Mouse (Mus musculus) c-Kit-positive CD71-positive TER-119-negative erythroid progenitor cells, embryonic 14.5 days (primary cell): ENCODE results near the gene Coq2.
A peak's percentile ranks its signal among the peaks of the same experiment; 100 is the strongest.

Experiments
- DNase-seq: peaks from one replicate; pipeline ENCODE4 v3.0.0-alpha.2; 2013; ENCODE audit warnings: low read depth

The Coq2 gene

DNA sequence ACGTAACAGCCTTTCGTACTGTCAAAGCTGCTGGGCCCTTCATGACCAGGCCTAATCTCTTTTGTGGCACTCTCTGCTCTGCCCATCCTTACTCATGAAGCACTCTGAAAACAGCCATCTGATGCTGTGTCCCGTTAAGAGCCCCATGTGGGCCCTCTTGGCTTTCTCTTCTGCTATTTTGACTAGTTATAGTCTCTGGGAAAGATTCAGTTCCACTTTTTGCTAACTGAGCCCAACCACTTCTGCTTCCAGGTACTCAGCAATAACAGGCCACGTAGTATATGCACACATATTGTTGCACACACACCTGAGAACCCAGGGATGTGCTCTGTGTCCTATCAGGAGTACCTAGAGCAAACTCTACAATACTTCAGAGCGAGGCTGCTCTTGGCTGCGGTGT is 11.9 kb downstream of the Coq2 start:
- no peak for DNase-seq

DNA sequence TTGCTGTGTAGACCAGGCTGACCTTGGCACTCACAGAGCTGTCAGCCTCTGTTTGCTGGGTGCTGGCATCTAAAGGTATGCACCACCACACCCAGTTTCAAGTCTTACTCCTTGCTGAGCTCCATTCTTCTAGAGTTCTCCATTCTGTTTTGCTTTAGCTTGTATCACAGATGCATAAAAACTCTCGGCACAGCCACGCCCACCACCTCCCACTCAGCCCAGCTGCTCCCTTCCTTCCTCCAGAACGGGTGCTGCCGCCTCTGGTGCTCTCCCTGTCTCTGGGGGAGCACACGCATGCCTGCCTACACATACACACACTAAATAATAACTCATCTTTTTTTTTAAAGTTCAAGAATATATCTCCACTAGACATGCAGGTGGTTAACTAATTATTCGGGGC is 16.5 kb downstream of the Coq2 start:
- no peak for DNase-seq

DNA sequence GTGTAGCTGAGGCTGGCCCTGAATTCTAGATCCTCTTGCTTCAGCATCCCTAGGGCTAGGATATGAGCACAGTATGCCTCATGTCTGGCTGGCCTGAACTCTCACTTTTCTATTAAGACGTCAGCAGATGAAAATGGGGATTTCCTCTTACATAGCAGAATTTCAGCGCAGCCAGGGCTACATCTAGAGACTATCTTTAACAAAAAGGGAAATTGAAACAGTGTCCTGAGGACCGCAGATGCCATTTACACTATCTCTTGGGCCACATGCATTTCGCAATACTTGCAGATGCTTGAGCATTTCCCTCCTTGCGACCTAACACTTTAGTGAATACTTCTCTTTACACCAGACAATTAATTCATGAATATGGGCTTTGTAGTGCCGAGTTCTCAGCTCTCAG is 18.6 kb downstream of the Coq2 start:
- DNase-seq = no peak

DNA sequence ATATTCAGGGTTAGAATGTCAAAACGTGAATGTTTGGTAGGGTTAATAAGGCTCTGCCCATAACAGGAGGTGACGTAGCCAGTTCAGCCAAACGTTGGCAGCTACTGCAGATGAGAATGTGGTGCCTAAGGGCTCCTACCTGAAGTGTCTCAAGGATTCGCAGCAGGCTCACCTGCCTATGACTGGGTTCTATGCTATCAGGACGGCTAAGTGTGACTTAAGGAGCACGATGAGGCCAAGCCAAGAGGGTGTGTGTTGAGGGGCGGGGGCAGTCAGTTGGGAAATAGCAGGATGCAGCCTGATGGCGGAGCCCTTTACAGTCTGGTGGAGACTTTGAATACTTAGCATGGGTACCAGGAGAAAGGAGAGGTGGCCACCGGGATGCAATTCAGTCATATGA is 22.6 kb downstream of the Coq2 start:
- no peak for DNase-seq

DNA sequence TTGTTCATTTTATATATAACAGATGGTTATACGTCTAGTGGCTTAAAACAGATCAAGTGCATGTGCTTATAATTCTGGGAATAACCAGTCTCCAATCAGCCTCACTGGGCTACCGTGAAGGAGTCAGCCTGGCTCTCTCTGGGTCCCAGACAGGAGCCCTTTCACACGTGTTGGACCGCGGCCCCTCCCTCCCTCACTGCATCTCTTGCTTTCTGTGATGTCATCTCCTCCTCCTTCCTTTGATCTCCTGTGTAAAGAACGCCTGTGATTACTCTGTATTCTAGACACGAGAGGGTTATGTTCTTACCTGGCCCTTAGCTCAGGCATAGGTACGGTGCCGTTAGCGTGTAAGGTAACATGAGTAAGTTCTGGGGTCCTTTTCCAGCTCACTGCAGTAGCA is 23.5 kb downstream of the Coq2 start:
- no peak for DNase-seq

DNA sequence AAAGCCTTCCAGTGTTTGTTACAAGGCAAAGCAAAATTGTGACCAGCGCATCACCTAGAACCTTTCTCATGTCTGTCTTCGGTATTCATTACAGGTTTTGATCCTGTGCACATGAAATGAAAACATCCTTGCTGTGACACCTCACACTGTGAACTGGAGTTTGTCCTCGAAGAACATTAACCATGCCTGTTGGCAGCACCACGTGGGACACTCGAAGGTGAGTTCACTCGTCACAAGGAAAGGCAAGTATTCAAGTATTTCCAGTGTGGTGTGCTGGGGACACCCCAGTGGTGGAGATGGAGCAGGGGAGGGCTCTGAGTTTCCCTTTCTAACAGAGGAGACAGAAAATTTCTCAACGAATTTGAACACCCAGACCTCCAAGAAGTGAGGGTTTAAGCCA is 24.0 kb downstream of the Coq2 start:
- no peak for DNase-seq

DNA sequence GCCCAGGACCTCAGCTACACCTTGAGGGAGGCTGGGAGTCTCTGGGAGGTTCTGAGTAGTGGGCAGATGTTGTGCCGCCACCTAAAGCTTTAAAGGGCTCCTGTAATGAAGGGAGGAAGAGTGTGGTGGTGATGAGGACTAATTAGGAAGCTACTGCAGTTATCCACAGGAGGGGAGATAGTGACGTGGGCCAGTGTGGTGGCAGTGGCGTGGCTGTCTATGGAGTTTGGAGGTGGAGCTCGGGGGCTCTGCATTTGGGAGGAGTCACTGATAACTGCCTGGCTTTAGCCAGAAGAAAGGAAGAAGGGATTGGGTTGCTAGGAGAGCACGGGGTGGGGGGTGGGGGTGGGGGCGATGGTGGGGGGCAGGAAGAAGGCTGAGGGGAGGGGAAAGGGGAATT is 26.4 kb downstream of the Coq2 start:
- DNase-seq = no peak

DNA sequence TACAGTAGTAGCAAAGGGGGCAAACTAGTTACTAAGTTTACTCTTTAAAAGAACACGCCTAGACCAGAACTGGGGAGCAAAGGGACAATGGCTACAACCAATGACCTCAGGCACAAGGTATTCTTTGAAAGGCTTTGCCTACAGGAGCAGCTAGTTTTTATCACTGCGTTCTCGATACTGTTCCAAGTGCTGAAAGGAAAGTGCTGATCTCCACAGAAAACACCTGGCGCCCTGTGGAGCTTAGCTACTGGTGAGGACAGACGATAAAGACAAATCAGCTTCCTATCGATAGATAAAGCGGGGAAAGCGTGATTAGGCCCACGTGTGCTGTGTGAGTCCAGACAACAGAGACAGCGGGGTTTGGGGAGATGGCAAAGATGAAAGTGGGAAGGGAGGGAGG is 26.9 kb downstream of the Coq2 start:
- no peak for DNase-seq

DNA sequence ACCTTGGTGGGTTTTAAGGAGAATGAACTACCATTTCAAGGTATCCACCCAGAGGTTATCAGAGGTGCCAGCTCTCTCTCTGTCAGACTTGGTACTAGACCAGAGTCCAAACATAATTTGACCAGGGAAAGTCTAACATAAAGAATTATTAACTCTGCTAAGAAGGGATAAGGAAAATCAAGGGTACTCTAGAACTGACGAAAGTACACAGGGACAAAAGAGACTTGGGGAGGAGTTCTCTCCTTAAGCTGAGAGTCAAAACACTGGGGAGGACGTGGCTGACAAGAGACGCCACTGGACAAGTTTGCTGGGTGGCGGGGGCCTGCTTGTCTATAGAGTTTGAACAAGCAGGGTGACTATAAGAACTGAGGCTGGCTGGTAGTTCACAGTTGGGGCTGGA is 28.4 kb downstream of the Coq2 start:
- no peak for DNase-seq

DNA sequence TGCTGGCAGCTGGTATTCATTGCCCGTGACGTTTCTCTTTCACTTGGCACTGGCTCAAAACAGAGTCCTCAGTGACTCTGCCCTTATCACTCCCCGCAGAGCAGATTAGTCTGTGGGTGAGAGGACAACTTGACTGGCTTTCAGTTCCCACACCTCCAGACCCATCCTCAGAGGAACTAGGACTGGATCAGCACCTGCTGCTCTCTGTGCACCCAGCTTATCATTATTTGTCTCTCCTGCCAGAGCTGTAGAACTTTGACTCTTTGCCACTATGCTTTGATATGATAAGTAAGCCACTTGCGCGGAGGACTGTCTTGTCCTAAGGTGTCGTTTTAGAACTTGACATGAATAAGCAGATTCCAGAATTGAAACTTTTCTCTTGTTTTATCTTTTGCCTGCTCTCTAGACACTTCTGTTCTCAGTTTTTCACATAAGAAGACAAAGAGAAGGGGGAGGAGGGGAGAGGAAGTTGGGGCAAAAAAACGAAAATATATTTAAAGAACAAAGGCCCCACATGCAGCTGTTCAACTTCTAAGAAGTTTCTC is 30.9 kb downstream of the Coq2 start:
- DNase-seq = peak; percentile 75

DNA sequence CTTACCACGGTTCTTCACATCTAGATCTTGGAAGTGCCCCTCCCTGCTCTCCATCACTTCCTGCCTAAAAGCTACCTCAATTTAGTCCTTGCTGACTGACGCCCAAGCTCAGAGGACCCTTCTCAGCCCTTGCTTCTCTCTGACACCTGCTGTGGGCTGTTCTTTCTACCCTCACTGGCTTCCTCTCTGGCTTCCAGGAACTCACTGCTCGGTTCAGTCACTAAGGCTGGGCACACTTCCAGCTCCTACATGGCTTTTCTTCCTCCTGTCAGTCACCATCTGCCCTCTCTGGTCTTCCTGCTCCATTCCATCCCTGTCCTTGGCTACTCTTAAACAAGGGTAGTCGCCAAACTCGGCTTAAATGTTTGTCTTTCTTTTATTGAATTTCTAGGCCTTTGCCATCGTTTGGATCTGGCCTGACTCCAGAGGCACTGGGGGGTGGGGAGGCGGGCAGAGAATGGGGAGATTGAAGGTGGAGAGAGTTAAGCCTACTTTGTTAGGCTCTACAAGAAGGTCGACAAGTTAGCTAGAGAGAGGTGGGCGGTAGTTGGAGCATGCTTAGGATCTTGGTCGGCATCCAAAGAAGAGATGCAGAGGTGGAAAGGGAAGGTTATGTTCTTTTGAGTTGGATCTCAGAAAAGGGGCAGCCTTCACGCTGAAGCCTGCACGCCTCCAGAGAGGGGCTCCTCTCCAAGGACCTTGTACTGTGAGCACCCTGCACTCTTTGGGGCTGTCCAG is 31.5 kb downstream of the Coq2 start:
- DNase-seq = no peak

DNA sequence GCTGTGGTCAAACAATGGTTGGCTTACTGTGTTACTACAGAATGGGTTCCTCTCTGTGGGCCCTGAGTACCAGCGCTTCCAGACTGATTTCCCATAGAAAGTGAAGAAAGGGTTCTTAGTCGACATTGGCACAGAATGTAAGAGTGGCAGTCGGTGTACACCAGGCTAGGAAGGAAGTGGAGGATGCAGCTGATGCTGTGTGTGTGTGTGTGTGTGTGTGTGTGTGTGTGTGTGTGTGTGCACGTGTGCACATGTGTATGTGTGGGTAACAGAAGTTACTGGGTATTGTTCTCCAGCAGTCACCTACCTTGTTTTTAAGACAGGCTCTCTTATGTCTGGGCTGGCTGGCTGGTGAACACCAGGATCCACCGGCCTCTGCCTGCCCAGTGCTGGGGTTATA is 32.6 kb downstream of the Coq2 start:
- DNase-seq = no peak

DNA sequence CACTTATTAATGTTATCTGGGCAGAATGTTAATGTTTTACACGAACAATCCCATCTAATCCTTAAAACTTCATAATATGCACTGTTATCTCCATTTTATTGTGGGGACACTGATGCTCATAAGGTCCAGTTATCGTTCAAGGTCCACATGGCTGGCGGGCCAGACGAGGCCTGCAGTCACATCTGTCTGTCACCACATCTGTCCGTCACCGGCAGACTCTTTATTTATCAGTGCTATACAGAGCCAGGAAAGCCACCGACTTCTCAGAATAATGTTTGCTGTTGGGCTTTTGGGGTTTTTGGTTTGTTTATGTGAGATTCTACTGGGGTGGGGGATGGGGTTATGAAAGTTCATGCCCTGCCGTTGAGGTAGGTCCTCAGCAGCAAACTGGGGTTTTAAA is 36.5 kb downstream of the Coq2 start:
- DNase-seq = peak; percentile 74

DNA sequence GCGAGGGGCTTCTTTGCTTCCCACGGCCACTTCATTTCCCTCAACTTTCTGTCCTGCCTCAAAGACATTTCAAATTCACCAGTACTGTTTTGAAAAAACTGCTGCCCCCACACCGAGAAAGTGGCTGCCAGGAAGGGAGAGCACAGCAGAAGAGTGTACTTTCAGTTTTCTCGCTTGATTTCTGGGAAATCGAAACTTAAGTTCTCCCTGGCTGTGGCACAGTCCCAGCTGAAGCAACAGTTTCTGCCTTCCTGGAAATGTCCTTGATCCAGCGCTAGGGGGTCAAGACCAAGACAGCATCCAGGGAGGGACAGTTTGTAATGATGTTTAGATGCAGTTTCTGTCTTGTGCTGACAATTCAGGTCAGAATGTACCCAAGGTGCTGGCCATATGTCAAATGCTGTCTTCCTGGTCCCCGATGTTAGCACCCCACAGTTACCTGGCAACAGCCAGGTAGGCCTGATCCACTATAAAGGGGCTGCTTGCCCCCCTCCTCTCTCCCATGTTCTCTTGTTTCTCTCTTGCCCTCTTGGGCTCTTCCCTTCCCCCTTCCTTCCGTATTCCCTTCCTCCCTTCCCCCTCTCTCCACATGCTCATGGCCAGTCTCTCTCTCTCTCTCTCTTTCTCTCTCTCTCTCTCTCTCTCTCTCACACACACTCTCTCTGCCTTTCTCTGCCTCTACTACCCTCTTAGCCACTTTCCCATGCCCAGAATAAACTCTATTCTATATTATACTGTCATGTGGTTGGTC is 38.0 kb downstream of the Coq2 start:
- DNase-seq = no peak

DNA sequence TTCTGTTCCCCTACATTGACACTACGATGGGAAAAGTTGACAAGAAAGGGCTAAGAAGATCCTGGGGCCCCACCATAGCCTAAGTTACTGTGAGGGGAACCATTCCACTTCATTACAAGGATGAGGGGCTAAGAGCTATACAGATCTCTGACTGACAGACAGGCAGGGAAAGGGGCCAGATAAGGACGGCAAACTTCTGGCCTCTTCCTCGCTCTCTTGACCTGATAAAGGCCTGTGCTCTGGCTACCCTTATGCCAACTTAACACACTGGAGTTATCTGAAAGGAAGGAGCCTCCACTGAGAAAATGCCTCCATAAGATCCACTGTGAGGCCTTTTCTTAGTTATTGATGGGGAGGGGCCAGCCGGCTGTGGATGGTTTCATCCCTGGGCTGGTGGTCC is 39.0 kb downstream of the Coq2 start:
- DNase-seq = no peak

DNA sequence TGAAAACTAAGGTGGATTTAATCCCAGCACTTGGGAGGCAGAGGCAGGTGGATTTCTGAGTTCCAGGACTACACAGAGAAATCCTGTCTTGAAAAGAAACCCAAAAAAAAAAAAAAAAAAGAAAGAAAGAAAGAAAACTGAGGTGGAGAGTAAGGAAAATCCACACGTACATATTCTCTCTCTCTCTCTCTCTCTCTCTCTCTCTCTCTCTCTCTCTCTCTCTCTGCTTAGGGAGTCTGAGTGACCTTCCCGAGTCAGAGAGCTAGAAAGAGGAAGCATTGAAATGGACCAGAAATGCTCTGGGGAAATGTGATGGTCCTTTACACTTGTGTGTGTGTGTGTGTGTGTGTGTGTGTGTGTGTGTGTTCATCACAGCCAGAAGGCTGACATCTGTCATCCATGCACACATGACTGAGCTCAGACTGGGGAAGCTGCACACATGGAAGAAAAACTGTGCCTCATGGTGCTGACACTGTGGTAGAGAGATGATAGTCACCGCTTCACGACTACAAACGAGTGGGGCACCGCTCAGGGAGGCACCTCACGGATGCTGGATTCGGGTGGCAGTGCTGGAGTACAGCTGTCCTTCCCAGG is 40.0 kb downstream of the Coq2 start:
- no peak for DNase-seq

DNA sequence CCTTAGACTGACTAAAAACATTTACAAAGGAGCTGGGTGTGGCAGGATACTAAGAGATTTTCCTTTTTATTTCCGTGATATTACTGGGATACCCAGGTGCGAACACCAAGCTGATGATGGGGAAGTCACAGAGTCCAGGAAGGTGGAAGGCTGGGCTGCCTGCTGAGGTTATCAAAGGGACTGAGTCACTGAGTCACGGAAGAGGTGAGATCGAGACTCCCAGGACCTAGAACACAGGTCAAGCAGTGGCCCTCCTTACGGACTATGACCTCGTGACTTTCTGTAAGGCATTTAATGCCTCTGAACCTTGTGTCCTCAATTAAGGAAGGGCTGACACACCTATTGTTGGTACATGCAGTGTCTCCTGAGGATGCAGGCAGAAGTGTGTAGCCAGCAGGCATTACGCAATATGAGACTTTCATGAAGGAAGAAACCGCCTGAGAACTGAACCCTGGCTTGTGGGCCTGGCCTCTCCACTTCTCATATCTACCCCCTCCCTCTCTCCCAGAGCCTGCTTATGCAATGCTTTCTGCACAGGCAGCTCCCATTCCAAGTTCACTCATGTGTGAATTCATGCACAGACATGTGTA is 42.3 kb downstream of the Coq2 start:
- no peak for DNase-seq

DNA sequence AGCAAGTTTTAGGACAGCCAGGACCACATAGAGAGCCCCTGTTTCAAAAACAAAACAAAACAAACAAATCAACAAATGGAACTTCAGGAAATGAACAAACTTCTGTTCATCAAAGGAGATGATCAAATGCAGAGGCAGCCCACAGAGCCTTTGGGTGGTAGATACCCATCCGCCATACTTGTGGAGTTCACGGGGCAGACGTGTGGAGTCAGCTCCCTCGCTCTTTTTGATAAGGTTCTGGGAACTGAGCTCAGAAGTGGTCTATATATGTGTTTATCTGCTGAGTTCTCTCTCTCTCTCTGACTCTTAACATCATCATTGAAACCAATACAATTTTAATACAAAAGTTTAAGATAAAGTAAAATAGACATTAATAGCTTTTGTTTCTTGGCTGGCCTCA is 46.1 kb downstream of the Coq2 start:
- DNase-seq = no peak

DNA sequence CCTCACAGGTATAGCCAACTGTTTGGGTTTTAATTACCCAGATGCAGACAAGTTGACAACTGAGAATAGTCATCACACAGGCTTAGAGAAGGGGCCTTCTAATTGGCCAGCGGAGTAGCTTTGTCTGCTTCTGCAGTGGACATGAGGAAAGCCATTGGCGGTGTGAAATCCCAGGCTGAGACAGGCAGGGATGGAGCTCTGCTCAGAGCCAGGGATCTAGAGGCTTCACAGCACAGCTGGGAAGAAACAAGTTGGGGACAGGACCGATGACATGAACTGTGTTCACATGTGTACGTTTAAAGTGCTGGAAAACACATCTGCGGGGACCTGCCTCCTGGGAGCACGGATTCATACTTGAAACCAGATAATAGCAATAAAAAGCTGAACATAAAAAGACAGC is 48.4 kb downstream of the Coq2 start:
- no peak for DNase-seq

DNA sequence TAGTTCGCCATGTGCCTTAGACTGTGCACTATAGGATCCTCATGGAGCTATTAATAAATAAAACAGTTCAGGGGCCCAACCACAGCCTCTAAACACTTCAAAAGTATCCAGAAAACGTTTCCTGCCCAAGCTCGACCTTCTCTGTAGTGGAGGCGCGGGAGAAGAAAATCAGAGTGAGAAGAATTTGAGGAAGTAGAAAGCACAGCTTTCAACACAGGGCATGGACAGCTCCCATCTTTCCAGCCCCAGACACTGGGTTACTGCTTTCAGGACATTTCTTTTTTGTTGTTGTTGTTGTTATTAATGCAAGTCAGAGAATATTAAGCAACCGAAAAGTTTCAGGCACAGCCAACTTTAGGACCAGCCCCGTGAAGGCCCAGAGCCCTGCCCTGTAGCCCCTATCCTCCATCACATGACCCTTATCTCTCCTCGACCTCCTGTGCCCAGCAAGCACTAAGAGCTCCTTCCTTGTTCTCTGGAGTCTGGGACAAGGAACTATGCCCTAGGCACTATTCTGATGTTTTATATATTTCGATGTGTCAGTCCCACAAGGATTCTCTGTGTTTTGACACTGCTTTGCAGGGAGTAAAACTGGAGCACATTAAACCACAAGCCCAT is 50.1 kb downstream of the Coq2 start:
- DNase-seq = no peak

DNA sequence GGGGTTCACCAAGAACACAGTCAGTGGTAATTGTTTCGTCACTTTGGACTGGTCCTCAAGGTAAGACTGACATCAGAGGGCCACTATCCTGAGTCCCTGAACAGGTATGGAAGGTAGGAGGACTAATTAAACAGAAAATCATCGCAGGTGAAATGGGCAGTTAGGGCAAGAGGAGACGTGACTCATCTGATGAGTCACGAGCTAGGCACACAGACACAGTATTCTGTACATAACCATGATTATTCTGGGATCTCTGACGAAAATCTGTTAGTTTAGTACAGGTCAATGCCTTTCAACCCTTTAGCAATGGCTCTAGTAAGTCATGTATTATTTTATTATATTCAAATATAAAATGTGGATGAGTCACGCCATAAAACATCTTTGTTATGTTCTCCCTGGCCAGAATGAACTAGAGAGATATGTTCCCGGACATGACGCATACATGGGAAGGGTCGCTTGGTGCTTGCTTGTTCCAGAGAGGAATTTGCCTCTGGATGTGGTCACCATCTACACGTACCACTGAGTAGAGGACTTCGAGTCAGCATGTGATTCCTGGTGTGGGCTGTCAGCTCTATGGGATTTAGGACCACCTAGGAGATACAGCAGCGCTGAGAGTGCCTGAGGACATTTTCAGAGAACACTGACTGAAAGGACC is 52.3 kb downstream of the Coq2 start:
- DNase-seq = no peak
